Mouse (Mus musculus) E14TG2a.4 (cell line): ENCODE data around the gene Arhgef16.

ENCODE experiments used
- H3K27me3 ChIP-seq: 2 replicates; pipeline ENCODE4 v1.6.1; 2014; ENCODE audit warnings: low read length, control low read depth; ENCODE audit not compliant: insufficient read depth
- H3K36me3 ChIP-seq: 2 replicates; pipeline ENCODE4 v1.6.1; 2014; ENCODE audit warnings: low read length, control low read depth; ENCODE audit not compliant: insufficient read depth
- H3K4me1 ChIP-seq: replicated peaks from 2 replicates; pipeline ENCODE4 v1.6.1; 2014; ENCODE audit warnings: low read depth, low read length, control low read depth
- H3K4me3 ChIP-seq: replicated peaks from 2 replicates; pipeline ENCODE4 v1.5.1; 2014; ENCODE audit warnings: mild to moderate bottlenecking, low read length
- H3K9me3 ChIP-seq: 2 replicates; pipeline ENCODE4 v1.6.1; 2014; ENCODE audit warnings: low read length, control low read depth
- CTCF ChIP-seq: conservative IDR thresholded peaks from 2 replicates; pipeline ENCODE4 v1.5.1; 2014; ENCODE audit warnings: low read length
- NANOG ChIP-seq: IDR thresholded peaks from 2 replicates; pipeline ENCODE4 v1.6.1; 2014; ENCODE audit warnings: borderline replicate concordance, low read length, mixed read lengths
- POU5F1 ChIP-seq: IDR thresholded peaks from 2 replicates; pipeline ENCODE4 v1.6.1; 2014; ENCODE audit warnings: low read length, borderline replicate concordance

The Arhgef16 gene

DNA sequence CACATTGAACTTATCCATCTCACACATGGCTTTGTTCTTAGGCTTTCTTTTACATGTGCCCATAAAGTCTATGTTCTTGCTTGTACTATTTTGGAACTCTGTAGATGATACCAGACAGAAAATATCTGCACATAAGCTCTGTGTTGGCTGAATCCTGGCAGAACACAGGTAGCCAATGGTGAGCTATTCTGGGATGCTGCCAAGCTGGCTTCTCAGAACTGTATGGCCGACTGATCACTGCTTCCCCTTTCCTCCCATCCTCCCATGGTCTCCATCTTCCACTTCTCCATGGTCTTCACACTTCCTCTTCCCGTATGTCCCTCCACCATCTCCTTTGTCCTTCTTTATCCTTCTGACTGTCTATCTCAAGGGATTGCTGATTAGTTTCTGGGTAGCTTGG, 7.7 kb upstream of the Arhgef16 start:
- Histone ChIP-seq H3K4me3 (no peak overlapping the region), H3K4me1 (no peaks in the 10 kb centered on the region), H3K36me3 (no peaks in the 10 kb centered on the region), H3K9me3 (no peaks in the 10 kb centered on the region), H3K27me3 (peaks cover 15% of the 10 kb centered on the region; the same call in 1 of the 2 replicates)
- TF ChIP-seq POU5F1 (no peak), NANOG (no peak), CTCF (no peak)

DNA sequence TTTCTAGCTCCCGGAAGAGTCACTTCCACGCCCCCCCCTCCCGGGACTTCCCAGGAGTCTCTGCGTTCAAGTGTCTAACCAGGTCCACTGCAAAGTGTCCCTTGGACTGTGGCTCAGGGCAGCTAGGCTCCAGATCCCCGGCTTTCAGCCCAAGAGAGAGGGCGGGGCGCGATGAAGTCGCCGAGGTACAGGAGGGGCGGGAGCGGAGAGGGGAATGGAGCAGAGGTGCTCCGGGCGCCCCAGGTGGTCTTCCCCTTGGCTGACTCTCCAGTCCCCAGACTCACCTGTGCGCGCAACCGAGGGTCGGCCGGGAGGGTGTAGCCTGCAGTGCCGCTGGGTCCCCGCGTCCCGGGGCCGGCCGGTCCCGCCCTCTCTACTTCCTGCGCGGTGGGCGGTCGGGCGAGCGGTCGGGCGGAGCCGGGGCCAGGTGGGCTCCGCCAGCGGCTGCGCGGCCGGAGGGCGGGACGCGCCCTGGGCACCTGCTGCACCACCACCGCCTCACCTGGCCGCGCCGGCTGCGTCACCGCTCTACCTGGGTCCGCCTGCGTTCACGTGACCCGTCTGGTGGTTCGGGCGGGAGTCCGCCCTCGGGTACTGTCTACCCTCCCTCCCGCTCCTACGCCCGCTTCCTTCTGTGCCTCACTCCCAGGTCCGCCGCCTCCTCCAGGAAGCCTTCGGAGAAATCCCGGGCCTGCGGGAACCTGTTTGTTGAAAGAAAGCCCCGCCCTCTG, 1.8 kb downstream of the Arhgef16 start:
- H3K4me1 ChIP-seq, result peaks cover 39% of the 10 kb centered on the region
- TF ChIP-seq NANOG, result no peak
- H3K9me3 ChIP-seq, result no peaks in the 10 kb centered on the region
- peak overlapping the region; percentile 83 for H3K4me3 ChIP-seq
- peaks cover 34% of the 10 kb centered on the region for H3K27me3 ChIP-seq
- H3K36me3 ChIP-seq, result no peaks in the 10 kb centered on the region

- peak overlapping the region; percentile 23 for H3K4me3 ChIP-seq
- no peaks in the 10 kb centered on the region for H3K9me3 ChIP-seq
- H3K36me3 ChIP-seq, result no peaks in the 10 kb centered on the region
- peaks cover 39% of the 10 kb centered on the region for H3K27me3 ChIP-seq
- TF ChIP-seq POU5F1 (no peak), CTCF (no peak), NANOG (no peak)
- peaks cover 39% of the 10 kb centered on the region for H3K4me1 ChIP-seq
These were observed 3.7 kb downstream of the Arhgef16 start for GRCm38 (mm10) chr4:154297761-154298160.

DNA sequence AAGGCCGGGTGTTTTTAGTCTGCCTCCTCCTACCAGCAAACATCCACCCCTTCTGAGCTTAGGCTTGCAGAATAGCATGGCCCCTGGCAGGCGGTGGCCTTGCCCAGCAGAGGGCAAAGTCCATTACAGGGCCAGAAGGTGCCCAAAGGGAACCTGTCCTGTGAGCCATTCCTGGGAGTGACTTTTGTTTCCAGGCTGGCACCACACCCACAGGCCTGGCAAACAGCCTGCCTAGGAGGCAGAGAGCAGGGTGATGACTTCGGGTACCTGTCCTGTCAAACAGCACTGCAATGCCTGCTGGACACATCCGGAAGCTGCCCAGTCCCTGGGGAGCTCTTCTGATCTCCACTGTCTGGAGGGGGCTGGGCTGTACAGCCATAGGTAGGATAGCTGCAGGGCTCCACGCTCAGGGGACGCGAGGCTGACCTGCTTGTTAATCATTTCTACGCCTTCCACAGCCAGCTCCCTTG, 7.2 kb downstream of the Arhgef16 start:
- H3K36me3 ChIP-seq, result no peaks in the 10 kb centered on the region
- H3K27me3 ChIP-seq, result peaks cover 31% of the 10 kb centered on the region
- H3K4me3 ChIP-seq, result no peak overlapping the region
- H3K9me3 ChIP-seq, result no peaks in the 10 kb centered on the region
- peaks cover 34% of the 10 kb centered on the region for H3K4me1 ChIP-seq
- TF ChIP-seq CTCF, result no peak

GRCm38 (mm10) chr4:154293735-154294201, 7.7 kb downstream of the Arhgef16 start:
- H3K27me3 ChIP-seq, result peaks cover 26% of the 10 kb centered on the region
- no peak overlapping the region for H3K4me3 ChIP-seq
- H3K36me3 ChIP-seq, result no peaks in the 10 kb centered on the region
- peaks cover 29% of the 10 kb centered on the region for H3K4me1 ChIP-seq
- no peak for TF ChIP-seq CTCF
- TF ChIP-seq NANOG, result no peak
- TF ChIP-seq POU5F1, result no peak
- no peaks in the 10 kb centered on the region for H3K9me3 ChIP-seq

DNA sequence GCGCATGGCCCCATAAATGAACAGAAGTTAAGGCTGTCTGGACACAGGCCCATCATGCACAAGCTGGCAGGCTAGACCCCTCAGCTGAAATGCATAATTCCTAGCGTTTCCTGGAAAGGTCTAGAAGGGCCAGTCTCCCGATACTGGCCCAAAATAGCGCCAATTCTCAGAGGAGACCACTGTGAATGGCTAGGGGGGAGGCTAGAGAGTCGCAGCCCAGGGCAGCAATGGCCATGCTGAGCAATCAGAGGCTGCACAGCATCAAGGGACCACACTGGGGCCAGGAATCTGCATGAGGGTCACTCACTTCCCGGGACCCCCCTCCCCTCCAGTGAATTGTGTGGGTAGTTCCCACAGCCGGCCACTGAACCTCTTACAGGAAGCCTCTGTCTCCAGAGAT, 17.8 kb downstream of the Arhgef16 start:
- H3K4me3 ChIP-seq, result no peak overlapping the region
- H3K27me3 ChIP-seq, result peaks cover 43% of the 10 kb centered on the region
- H3K36me3 ChIP-seq, result peaks cover 14% of the 10 kb centered on the region; the same call in 1 of the 2 replicates
- TF ChIP-seq POU5F1 (no peak), CTCF (no peak), NANOG (no peak)
- no peaks in the 10 kb centered on the region for H3K9me3 ChIP-seq
- H3K4me1 ChIP-seq, result peaks cover 20% of the 10 kb centered on the region; the same call in 1 of the 2 replicates

- TF ChIP-seq CTCF, result no peak
- Histone ChIP-seq H3K4me3 (no peak overlapping the region), H3K9me3 (no peaks in the 10 kb centered on the region), H3K4me1 (peaks cover 14% of the 10 kb centered on the region; the same call in 1 of the 2 replicates), H3K36me3 (peaks cover 16% of the 10 kb centered on the region; the same call in 1 of the 2 replicates), H3K27me3 (peaks cover 30% of the 10 kb centered on the region)
These were observed 22.0 kb downstream of the Arhgef16 start for GRCm38 (mm10) chr4:154279481-154279880.

GRCm38 (mm10) chr4:154273000-154273399, 28.5 kb downstream of the Arhgef16 start:
- H3K4me3 ChIP-seq, result no peak overlapping the region
- H3K4me1 ChIP-seq, result peaks cover 10% of the 10 kb centered on the region; the same call in 1 of the 2 replicates
- TF ChIP-seq NANOG (no peak), CTCF (peak; percentile 95)

DNA sequence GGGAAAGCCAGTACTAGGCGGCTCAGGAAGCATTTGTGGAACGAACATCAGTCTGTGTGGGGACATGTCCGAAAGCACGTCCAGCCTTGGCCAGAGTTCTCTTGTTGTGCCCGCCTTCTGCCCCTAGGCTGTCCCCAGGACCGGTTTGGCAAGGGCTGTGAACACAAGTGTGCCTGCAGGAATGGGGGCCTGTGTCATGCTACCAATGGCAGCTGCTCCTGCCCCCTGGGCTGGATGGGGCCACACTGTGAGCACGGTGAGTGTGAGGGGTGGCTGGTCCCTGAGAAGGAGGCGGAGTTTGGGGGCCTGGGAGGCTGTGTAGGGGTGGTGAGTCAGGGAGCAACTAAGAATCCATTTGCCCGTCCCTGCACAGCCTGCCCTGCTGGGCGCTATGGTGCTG, 32.0 kb downstream of the Arhgef16 start:
- Histone ChIP-seq H3K4me1 (peaks cover 10% of the 10 kb centered on the region; the same call in 1 of the 2 replicates), H3K4me3 (0 out of 2 replicates have a peak overlapping the region, but pooled peaks have one; percentile 20), H3K27me3 (peaks cover 13% of the 10 kb centered on the region; the same call in 1 of the 2 replicates), H3K9me3 (no peaks in the 10 kb centered on the region), H3K36me3 (no peaks in the 10 kb centered on the region)
- TF ChIP-seq POU5F1 (no peak), CTCF (no peak), NANOG (no peak)

More at GRCm38 (mm10) chr4:154273000-154273399, 28.5 kb downstream of the Arhgef16 start:
- Histone ChIP-seq H3K9me3 (no peaks in the 10 kb centered on the region), H3K27me3 (no peaks in the 10 kb centered on the region), H3K36me3 (no peaks in the 10 kb centered on the region)
